Mouse (Mus musculus) embryonic fibroblast, embryonic 13.5 days (primary cell): ENCODE measurements at regions not wholly inside any gene's neighbourhood (a gene's known extent, or its start where the extent isn't known, plus 50 kb on each side); places are given as distances from the start of the nearest gene placed in this dataset.

Experiments
- CTCF ChIP-seq: IDR thresholded peaks from 2 replicates; pipeline ENCODE4 v1.5.1; 2011; ENCODE audit warnings: mild to moderate bottlenecking, control low read depth, low read length, moderate library complexity, borderline replicate concordance; ENCODE audit not compliant: insufficient read depth
- POLR2A ChIP-seq: IDR thresholded peaks from 2 replicates; pipeline ENCODE4 v1.6.1; 2011; ENCODE audit warnings: low read depth, mild to moderate bottlenecking, control low read depth, low read length, moderate library complexity

DNA sequence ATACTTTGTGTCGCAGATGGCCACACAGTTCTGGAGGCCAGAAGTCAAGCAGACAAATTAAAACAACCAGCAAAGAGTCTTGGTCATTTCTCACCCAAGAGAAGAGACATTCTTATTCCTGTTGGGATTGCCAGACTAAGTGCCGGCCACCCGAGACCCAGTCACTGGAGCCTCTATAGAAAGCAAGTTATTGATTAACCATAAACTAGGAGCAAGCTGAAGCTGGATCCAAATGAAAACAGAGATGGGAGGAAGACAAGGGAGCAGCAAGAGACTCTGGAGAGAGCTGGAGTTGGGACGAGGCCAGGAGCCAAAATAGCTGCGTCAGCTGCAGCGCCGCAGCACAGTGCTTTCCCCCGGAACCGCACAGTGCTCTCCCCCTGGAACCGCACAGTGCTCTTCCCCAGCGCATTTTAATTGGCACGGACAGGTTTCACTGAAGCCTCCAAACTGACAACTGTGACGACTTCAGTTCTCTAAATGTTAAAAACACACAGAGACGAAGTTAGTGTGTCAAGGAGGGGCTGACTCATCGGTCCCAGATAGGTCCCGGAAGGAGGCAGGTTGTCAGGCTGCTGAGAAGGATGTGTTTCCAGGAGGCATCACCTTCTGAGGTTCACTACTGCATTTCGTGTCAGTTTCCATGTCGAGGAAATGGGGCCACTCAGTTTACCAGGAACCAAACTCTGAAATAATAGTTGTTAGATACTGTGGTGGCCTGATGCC, 350.6 kb upstream of the Trpc7 start:
- TF ChIP-seq CTCF (no peak), POLR2A (no peak)
